Mouse (Mus musculus): ENCODE data around the gene Vangl1.
"Not testable (repeated sequence)": the region's sequence is repeated elsewhere in the genome, so short reads cannot be mapped to it uniquely, and the experiment has no call there.

Gene Vangl1

GRCm38 (mm10) chr3:102167555-102168210 is 36.8 kb downstream of the Vangl1 start:
- no peak for DNase-seq

- DNase-seq, result no peak
Observed at GRCm38 (mm10) chr3:102166794-102167193, 37.7 kb downstream of the Vangl1 start.

- DNase-seq, result no peak
Observed at GRCm38 (mm10) chr3:102166287-102166620, 38.2 kb downstream of the Vangl1 start.

DNA sequence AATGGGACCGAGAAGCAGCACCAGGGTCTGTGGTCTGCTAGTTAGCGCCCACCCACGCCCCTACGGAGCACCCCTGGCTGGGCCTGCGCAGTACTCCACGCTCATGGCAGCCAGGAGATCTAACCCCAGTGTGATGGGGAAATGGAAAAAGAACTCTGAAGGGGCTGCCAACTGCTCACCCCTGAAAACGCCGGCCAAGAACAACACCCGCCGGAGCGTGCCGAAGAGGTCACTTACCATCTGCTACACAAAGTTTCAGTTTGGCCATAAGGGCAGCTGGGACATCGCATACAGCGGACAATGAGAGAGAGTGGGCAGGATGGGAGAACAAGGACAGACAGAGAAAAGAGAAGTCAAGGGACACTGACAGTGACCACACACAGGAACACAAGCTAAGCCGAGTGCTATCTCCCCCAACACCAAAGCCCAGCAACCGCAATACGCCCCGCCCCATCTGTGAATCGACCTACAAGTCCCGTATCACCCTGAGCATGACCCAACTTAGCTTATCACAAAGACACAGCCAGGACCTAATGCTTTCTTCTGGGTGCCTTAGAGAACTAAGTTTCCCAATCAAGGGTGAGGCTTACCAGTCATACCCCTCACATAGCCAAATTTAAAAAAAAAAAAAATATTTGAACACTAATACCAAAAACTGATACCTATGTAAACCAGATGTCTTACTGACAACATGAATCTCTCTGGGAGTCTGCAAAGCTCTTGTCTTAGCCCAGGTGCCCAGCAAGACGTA is 38.8 kb downstream of the Vangl1 start:
- no peak for DNase-seq

- DNase-seq, result no peak
Observed at GRCm38 (mm10) chr3:102164911-102165310, 39.6 kb downstream of the Vangl1 start.

DNA sequence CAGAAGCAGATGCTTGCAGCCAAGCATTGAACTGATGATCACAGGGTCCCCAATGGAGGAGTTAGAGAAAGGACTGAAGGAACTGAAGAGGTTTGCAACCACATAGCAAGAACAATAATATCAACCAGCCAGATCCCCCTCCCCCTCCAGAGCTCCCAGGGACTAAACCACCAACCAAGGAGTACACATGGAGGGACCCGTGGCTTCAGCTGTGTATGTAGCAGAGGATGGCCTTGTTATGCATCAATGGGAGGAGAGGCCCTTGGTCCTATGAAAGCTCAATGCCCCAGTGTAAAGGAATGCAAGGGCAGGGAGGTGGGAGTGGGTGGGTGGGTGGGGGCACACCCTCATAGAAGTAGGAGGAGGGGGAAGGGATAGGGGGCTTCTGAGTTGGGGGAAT is 40.6 kb downstream of the Vangl1 start:
- DNase-seq, result not testable (repeated sequence)

GRCm38 (mm10) chr3:102159423-102160325 is 44.8 kb downstream of the Vangl1 start:
- no peak for DNase-seq

DNA sequence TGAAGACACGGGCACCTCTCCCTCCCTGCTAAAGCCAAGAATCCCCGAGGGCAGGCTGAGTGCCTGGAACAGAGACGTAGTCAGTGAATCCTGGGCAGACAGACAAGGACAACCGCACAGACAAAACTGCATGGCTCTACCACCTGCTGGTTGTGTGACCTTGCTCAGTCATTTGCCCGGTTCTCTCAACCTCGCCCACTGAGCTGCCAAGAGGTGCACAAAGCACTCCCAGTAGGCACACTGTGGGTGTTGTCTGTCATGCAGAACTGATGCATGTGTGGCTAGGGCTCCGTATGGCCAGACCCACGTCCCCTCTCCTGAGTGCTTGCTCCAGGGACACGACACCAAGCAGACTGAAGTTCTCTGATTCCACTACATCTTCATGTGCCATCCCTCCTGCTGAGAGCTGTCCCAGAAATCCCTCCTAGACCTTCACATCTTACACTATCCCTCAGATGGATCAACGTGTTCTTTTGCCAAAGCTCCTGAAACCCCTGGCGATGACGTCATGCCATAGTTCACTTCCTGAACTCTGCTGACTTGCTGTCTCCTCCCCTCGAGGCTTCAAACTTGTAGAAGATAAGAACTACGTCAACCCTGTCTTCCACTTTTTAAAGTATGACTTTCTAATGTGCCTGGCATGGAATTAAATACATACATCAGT is 45.6 kb downstream of the Vangl1 start:
- DNase-seq, result no peak

- DNase-seq, result no peak
Observed at GRCm38 (mm10) chr3:102157652-102158051, 46.8 kb downstream of the Vangl1 start.

- DNase-seq, result no peak
Observed at GRCm38 (mm10) chr3:102156737-102157136, 47.8 kb downstream of the Vangl1 start.

GRCm38 (mm10) chr3:102154107-102154506 is 50.4 kb downstream of the Vangl1 start:
- DNase-seq, result no peak

DNA sequence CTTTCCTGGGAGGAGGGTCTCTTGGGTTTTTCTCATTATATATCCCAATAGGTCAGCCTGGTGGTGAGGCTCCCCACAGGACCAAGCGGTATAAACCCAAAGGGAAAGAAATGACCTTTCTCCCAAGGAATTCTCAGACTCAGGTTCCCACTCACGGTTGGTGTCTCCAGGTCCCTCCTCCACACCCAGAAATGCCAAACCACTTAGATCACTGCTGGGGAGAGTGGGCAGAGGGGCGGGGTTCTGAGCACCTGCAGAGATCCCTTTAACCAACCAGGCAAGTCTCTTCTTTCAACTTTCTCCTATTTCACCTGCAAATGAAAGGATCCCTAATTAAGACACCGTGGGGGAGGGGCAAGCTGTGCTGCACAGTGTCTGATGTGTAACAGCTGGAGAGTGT is 51.6 kb downstream of the Vangl1 start:
- DNase-seq, result no peak

DNA sequence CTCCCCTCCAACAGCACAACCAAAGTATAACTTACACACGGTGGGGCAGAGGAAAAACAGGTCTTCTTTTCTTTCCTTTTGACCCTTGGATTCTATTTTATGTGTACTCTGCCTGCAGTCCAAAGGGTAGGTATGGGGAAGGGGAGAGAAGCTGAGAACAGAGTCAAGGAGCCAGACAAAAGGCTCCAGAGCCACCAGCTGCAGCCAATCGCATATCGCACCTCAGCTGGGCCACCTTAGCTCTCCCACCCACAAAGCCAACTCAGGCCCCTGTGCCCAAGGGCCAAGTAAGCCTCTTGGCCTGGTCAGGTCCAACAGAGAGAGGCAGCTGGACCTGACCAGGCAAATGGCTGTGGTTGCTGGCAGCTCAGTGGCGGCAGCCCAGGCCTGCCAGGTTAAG is 52.0 kb downstream of the Vangl1 start:
- no peak for DNase-seq

DNA sequence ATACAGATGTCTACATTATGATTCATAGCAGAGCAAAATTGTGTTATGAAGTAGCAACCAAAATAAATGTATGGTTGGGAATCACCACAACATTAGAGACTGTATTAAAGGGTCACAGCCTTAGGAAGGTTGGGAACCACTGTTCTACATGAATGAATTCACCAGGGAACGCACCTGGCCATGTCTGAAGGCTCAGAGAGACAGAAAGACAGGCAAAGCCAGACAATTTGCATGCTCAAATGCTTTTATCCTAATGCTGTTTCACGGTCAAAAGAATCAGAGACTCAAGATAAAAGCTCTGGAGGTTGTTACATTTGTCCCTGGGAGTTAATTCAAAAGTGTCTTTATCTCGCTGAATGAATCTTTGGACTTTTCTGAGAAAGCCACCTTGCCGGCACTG is 52.6 kb downstream of the Vangl1 start:
- DNase-seq, result no peak

- no peak for DNase-seq
Observed at GRCm38 (mm10) chr3:102149941-102150340, 54.6 kb downstream of the Vangl1 start.

DNA sequence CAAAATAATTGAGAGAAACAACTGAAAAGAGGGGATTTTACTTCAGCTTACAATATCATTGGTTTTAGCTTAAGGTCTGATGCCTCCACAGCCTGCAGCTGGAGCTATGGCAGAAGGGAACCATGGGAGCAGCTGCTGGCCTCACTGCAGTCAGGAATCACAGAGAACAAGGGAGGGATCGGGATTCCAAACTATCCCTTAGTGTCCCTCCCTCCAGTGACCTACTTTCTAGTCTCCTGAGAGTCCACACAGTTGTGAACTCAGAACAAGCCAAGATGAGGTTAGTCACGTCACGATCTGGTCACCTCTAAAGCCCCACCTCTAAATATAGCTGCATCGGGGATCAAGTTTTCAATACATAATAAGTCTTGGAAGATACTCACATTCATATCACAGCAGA is 57.3 kb downstream of the Vangl1 start:
- no peak for DNase-seq

DNA sequence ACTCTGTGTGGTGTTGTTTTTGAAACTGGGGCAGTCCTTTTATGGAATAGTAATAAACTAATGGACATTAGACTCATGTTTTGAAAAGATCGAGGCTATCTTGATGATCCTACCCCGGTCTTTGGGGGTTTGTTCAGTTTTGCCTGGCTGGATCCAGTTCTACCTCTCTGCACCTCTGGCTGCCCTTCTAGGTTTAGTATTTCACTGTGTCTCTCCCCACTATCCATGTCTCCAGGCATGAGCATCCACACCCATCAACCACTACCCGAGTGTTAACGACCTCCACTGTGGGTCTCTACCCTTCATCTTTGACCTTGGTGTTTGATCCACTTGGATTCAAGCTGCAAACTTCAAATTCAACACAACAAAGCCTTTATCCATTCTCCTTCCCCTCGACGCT is 58.1 kb downstream of the Vangl1 start:
- no peak for DNase-seq

- no peak for DNase-seq
Observed at GRCm38 (mm10) chr3:102145645-102146386, 58.7 kb downstream of the Vangl1 start.

GRCm38 (mm10) chr3:102144401-102144800 is 60.1 kb downstream of the Vangl1 start:
- DNase-seq, result no peak

GRCm38 (mm10) chr3:102143536-102143935 is 61.0 kb downstream of the Vangl1 start:
- DNase-seq, result no peak

GRCm38 (mm10) chr3:102142947-102143346 is 61.5 kb downstream of the Vangl1 start:
- no peak for DNase-seq

GRCm38 (mm10) chr3:102141893-102142292 is 62.6 kb downstream of the Vangl1 start:
- DNase-seq, result no peak
